Mouse (Mus musculus): ENCODE results near the gene Odf3l2. TPM values are rescaled to one million over a fixed set of nuclear protein-coding genes. Genes with fewer than 3 reads are reported as not detected.

Odf3l2 gene
- polyA plus RNA-seq, 1 experiment from 2014 or later: 0.20 TPM

GRCm38 (mm10) chr10:79611296-79611695, 34.2 kb downstream of the Odf3l2 start:
- H3K4me2 ChIP-seq (replicated peaks; ENCODE audit: low read depth, low read length): no peak overlapping the region
- no peak overlapping the region for H3K9ac ChIP-seq (replicated peaks; ENCODE audit: low read depth, low read length)
- no peaks in the 10 kb centered on the region for H3K9me3 ChIP-seq (ENCODE audit: control insufficient read depth, low read depth, low read length)
- H3K27me3 ChIP-seq (ENCODE audit: control insufficient read depth, insufficient read depth, low read length): peaks cover 19% of the 10 kb centered on the region
- H3K4me1 ChIP-seq (ENCODE audit: control insufficient read depth, insufficient read depth, low read length): peaks cover 12% of the 10 kb centered on the region
- no peak for ATAC-seq (ENCODE audit: insufficient number of reproducible peaks, insufficient read depth, low FRiP score, low read depth)
- no peaks in the 10 kb centered on the region for H3K36me3 ChIP-seq (ENCODE audit: control insufficient read depth, insufficient read depth, low read length)
- 37% methylated on average over 5 of the region's 5 CpGs for WGBS
- no peak overlapping the region for H3K4me3 ChIP-seq (ENCODE audit: low read depth, low read length)
- H3K27ac ChIP-seq (ENCODE audit: low read length): no peak overlapping the region

GRCm38 (mm10) chr10:79609276-79609675, 36.3 kb downstream of the Odf3l2 start:
- 80% methylated on average over 3 of the region's 3 CpGs for WGBS
- H3K9me3 ChIP-seq (ENCODE audit: control insufficient read depth, low read depth, low read length): no peaks in the 10 kb centered on the region
- H3K4me2 ChIP-seq (replicated peaks; ENCODE audit: low read depth, low read length): no peak overlapping the region
- H3K36me3 ChIP-seq (ENCODE audit: control insufficient read depth, insufficient read depth, low read length): no peaks in the 10 kb centered on the region
- H3K9ac ChIP-seq (replicated peaks; ENCODE audit: low read depth, low read length): no peak overlapping the region
- H3K27ac ChIP-seq (ENCODE audit: low read length): no peak overlapping the region
- no peak for ATAC-seq (ENCODE audit: insufficient number of reproducible peaks, insufficient read depth, low FRiP score, low read depth)
- H3K4me3 ChIP-seq (ENCODE audit: low read depth, low read length): no peak overlapping the region
- H3K27me3 ChIP-seq (ENCODE audit: control insufficient read depth, insufficient read depth, low read length): peaks cover 19% of the 10 kb centered on the region
- peaks cover 12% of the 10 kb centered on the region for H3K4me1 ChIP-seq (ENCODE audit: control insufficient read depth, insufficient read depth, low read length)

- no peak overlapping the region for H3K27ac ChIP-seq (ENCODE audit: low read length)
- no peak overlapping the region for H3K9ac ChIP-seq (replicated peaks; ENCODE audit: low read depth, low read length)
- ATAC-seq (ENCODE audit: insufficient number of reproducible peaks, insufficient read depth, low FRiP score, low read depth): peak; percentile 33; the same call in 1 of the 2 replicates
- H3K4me3 ChIP-seq (ENCODE audit: low read depth, low read length): no peak overlapping the region
- H3K36me3 ChIP-seq (ENCODE audit: control insufficient read depth, insufficient read depth, low read length): no peaks in the 10 kb centered on the region
- H3K4me2 ChIP-seq (replicated peaks; ENCODE audit: low read depth, low read length): no peak overlapping the region
- no peaks in the 10 kb centered on the region for H3K9me3 ChIP-seq (ENCODE audit: control insufficient read depth, low read depth, low read length)
- H3K27me3 ChIP-seq (ENCODE audit: control insufficient read depth, insufficient read depth, low read length): peaks cover 12% of the 10 kb centered on the region
- WGBS: 42% methylated on average over 2 of the region's 2 CpGs
- H3K4me1 ChIP-seq (ENCODE audit: control insufficient read depth, insufficient read depth, low read length): peaks cover 6% of the 10 kb centered on the region; the same call in 1 of the 2 replicates
Observed at GRCm38 (mm10) chr10:79607892-79608291, 37.6 kb downstream of the Odf3l2 start.

- no peaks in the 10 kb centered on the region for H3K27me3 ChIP-seq (ENCODE audit: control insufficient read depth, insufficient read depth, low read length)
- no peak overlapping the region for H3K4me2 ChIP-seq (replicated peaks; ENCODE audit: low read depth, low read length)
- no peak overlapping the region for H3K4me3 ChIP-seq (ENCODE audit: low read depth, low read length)
- H3K9me3 ChIP-seq (ENCODE audit: control insufficient read depth, low read depth, low read length): no peaks in the 10 kb centered on the region
- no peaks in the 10 kb centered on the region for H3K36me3 ChIP-seq (ENCODE audit: control insufficient read depth, insufficient read depth, low read length)
- no peak overlapping the region for H3K9ac ChIP-seq (replicated peaks; ENCODE audit: low read depth, low read length)
- WGBS: 62% methylated on average over 4 of the region's 4 CpGs
- ATAC-seq (ENCODE audit: insufficient number of reproducible peaks, insufficient read depth, low FRiP score, low read depth): no peak
- no peaks in the 10 kb centered on the region for H3K4me1 ChIP-seq (ENCODE audit: control insufficient read depth, insufficient read depth, low read length)
- H3K27ac ChIP-seq (ENCODE audit: low read length): no peak overlapping the region
Observed at GRCm38 (mm10) chr10:79606537-79606936, 39.0 kb downstream of the Odf3l2 start.

GRCm38 (mm10) chr10:79597936-79598230, 47.7 kb downstream of the Odf3l2 start:
- H3K27me3 ChIP-seq (ENCODE audit: control insufficient read depth, insufficient read depth, low read length): peaks cover 5% of the 10 kb centered on the region; the same call in 1 of the 2 replicates
- H3K27ac ChIP-seq (ENCODE audit: low read length): no peak overlapping the region
- H3K4me1 ChIP-seq (ENCODE audit: control insufficient read depth, insufficient read depth, low read length): no peaks in the 10 kb centered on the region
- no peak overlapping the region for H3K4me2 ChIP-seq (replicated peaks; ENCODE audit: low read depth, low read length)
- no peak for ATAC-seq (ENCODE audit: insufficient number of reproducible peaks, insufficient read depth, low FRiP score, low read depth)
- no peak overlapping the region for H3K4me3 ChIP-seq (ENCODE audit: low read depth, low read length)
- 72% methylated on average over 4 of the region's 4 CpGs for WGBS
- H3K9ac ChIP-seq (replicated peaks; ENCODE audit: low read depth, low read length): no peak overlapping the region
- H3K9me3 ChIP-seq (ENCODE audit: control insufficient read depth, low read depth, low read length): no peaks in the 10 kb centered on the region
- no peaks in the 10 kb centered on the region for H3K36me3 ChIP-seq (ENCODE audit: control insufficient read depth, insufficient read depth, low read length)

GRCm38 (mm10) chr10:79597051-79597935, 48.2 kb downstream of the Odf3l2 start:
- H3K9me3 ChIP-seq (ENCODE audit: control insufficient read depth, low read depth, low read length): no peaks in the 10 kb centered on the region
- H3K36me3 ChIP-seq (ENCODE audit: control insufficient read depth, insufficient read depth, low read length): no peaks in the 10 kb centered on the region
- no peak for ATAC-seq (ENCODE audit: insufficient number of reproducible peaks, insufficient read depth, low FRiP score, low read depth)
- H3K27me3 ChIP-seq (ENCODE audit: control insufficient read depth, insufficient read depth, low read length): peaks cover 5% of the 10 kb centered on the region; the same call in 1 of the 2 replicates
- H3K9ac ChIP-seq (replicated peaks; ENCODE audit: low read depth, low read length): no peak overlapping the region
- no peaks in the 10 kb centered on the region for H3K4me1 ChIP-seq (ENCODE audit: control insufficient read depth, insufficient read depth, low read length)
- no peak overlapping the region for H3K4me2 ChIP-seq (replicated peaks; ENCODE audit: low read depth, low read length)
- no peak overlapping the region for H3K4me3 ChIP-seq (ENCODE audit: low read depth, low read length)
- 45% methylated on average over 13 of the region's 13 CpGs for WGBS
- no peak overlapping the region for H3K27ac ChIP-seq (ENCODE audit: low read length)

- H3K9ac ChIP-seq (replicated peaks; ENCODE audit: low read depth, low read length): no peak overlapping the region
- H3K36me3 ChIP-seq (ENCODE audit: control insufficient read depth, insufficient read depth, low read length): no peaks in the 10 kb centered on the region
- peaks cover 5% of the 10 kb centered on the region; the same call in 1 of the 2 replicates for H3K27me3 ChIP-seq (ENCODE audit: control insufficient read depth, insufficient read depth, low read length)
- H3K4me3 ChIP-seq (ENCODE audit: low read depth, low read length): no peak overlapping the region
- H3K4me1 ChIP-seq (ENCODE audit: control insufficient read depth, insufficient read depth, low read length): no peaks in the 10 kb centered on the region
- H3K4me2 ChIP-seq (replicated peaks; ENCODE audit: low read depth, low read length): no peak overlapping the region
- ATAC-seq (ENCODE audit: insufficient number of reproducible peaks, insufficient read depth, low FRiP score, low read depth): no peak
- no peaks in the 10 kb centered on the region for H3K9me3 ChIP-seq (ENCODE audit: control insufficient read depth, low read depth, low read length)
- WGBS: 49% methylated on average over 8 of the region's 8 CpGs
- H3K27ac ChIP-seq (ENCODE audit: low read length): no peak overlapping the region
Observed at GRCm38 (mm10) chr10:79595590-79595929, 50.0 kb downstream of the Odf3l2 start.

GRCm38 (mm10) chr10:79594872-79595589, 50.5 kb downstream of the Odf3l2 start:
- 15% methylated on average over 17 of the region's 17 CpGs for WGBS

More at GRCm38 (mm10) chr10:79594872-79595589, 50.5 kb downstream of the Odf3l2 start:
- ATAC-seq (ENCODE audit: insufficient number of reproducible peaks, insufficient read depth, low FRiP score, low read depth): peak; percentile 77; the same call in 1 of the 2 replicates
- H3K4me1 ChIP-seq (ENCODE audit: control insufficient read depth, insufficient read depth, low read length): no peaks in the 10 kb centered on the region
- H3K9ac ChIP-seq (replicated peaks; ENCODE audit: low read depth, low read length): no peak overlapping the region
- no peak overlapping the region for H3K4me2 ChIP-seq (replicated peaks; ENCODE audit: low read depth, low read length)
- peaks cover 5% of the 10 kb centered on the region; the same call in 1 of the 2 replicates for H3K27me3 ChIP-seq (ENCODE audit: control insufficient read depth, insufficient read depth, low read length)
- no peaks in the 10 kb centered on the region for H3K9me3 ChIP-seq (ENCODE audit: control insufficient read depth, low read depth, low read length)
- no peak overlapping the region for H3K27ac ChIP-seq (ENCODE audit: low read length)
- H3K36me3 ChIP-seq (ENCODE audit: control insufficient read depth, insufficient read depth, low read length): no peaks in the 10 kb centered on the region
- no peak overlapping the region for H3K4me3 ChIP-seq (ENCODE audit: low read depth, low read length)
